Mouse (Mus musculus) heart, postnatal 36 days (tissue): Measurements from ENCODE around the gene Usp32. TPM values are rescaled to one million over a fixed set of nuclear protein-coding genes. Genes with fewer than 3 reads are reported as not detected.
"Not testable (repeated sequence)": the region's sequence is repeated elsewhere in the genome, so short reads cannot be mapped to it uniquely, and the experiment has no call there.

Experiments used
- DNase-seq, 2 experiments: peaks; one replicate each; pipeline ENCODE4 v3.0.0; 2021 to 2022
- intact Hi-C: fragments of 180-260 bp; cut with DNase I; formaldehyde crosslinking; loops from one replicate; pipeline ENCODE4 v1.15.1; 2025
- total RNA-seq, 2 experiments: library from RNA; stranded (reverse); gene quantifications; 2 replicates each; pipeline ENCODE4 v1.2.3; 2021

The Usp32 gene
- total RNA-seq, result 10 to 100 TPM; 20.2 to 22.6 TPM

GRCm38 (mm10) chr11:85139581-85140540 lies at the start of gene Usp32:
Gene Usp32 (minus strand): TSS chr11:85140161.
- peak; percentile 92 to 94 for DNase-seq
- intact Hi-C loops, result loop anchor here (5.0 kb wide), 1 partner anchor 97 kb away; the partner anchor contains the start of gene Appbp2

GRCm38 (mm10) chr11:85189110-85189509 lies 49.1 kb upstream of the Usp32 start:
- intact Hi-C loops, result no loop called here

GRCm38 (mm10) chr11:85184839-85185238 lies 44.9 kb upstream of the Usp32 start:
- intact Hi-C loops, result loop anchor here (5.0 kb wide), 2 partner anchors 152 to 268 kb away; partner anchors contain the start of gene Znhit3
- DNase-seq, result no peak

More at GRCm38 (mm10) chr11:85189110-85189509, 49.1 kb upstream of the Usp32 start:
- DNase-seq, result no peak

DNA sequence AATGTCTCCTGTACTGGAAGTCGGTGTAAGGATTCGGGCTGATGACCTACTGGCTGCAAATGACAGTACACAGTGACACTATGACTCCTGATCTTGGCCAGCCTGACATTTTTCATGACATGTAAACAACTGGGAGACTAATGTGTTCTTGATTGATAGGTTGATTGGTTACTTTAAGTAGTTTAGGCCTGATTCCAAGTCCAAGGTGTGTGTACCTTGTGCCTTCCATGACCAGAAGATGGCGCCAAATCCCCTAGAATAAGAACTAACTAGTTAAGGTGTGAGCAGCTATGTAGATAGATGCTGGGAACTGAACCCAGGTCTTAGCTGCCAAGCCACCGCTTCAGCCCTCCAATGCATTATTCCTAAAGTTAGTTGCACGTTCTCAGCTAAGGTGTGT lies 44.1 kb upstream of the Usp32 start:
- intact Hi-C loops, result loop anchor here (5.0 kb wide), 2 partner anchors 153 to 267 kb away; partner anchors contain the start of gene Znhit3
- peak; percentile 21 to 50 for DNase-seq

- intact Hi-C loops, result loop anchor here (5.0 kb wide), 2 partner anchors 154 to 266 kb away; partner anchors contain the start of gene Znhit3
- no peak for DNase-seq
Observed at GRCm38 (mm10) chr11:85183284-85183779, 43.4 kb upstream of the Usp32 start.

DNA sequence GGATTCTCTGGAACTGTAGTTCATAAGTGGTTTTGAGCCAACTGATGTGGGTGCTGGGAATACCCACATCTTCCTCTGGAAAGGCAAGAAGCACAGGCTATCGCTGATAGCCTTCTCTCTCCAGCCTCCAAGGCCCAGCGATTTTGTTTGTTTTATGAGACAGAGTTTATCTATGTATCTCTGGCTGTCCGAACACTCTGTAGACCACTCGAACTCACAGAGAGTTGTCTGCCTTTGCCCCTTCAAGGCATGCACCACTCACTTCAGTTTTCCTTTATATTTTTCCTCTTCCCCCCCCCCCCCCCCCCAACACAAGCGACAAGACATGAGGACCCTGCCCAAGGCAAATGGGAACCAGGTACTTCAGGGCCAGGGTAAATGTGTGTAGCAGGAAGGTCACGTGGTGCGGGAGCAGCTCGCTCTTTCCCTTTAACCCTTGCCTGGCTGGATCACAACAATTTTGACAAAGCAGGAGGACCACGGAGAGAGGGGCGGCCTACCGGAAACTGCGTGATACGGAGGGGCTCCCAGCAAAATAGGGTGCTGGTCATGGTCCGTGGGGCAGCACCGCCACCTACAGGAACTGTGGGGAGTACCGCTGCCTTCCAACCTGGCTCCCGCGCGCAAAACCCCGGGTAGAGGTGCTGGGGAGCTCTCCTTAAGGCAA lies 42.8 kb upstream of the Usp32 start:
- intact Hi-C loops, result loop anchor here (5.0 kb wide), 2 partner anchors 155 to 265 kb away; partner anchors contain the start of gene Znhit3
- peak; percentile 65 to 67 for DNase-seq

DNA sequence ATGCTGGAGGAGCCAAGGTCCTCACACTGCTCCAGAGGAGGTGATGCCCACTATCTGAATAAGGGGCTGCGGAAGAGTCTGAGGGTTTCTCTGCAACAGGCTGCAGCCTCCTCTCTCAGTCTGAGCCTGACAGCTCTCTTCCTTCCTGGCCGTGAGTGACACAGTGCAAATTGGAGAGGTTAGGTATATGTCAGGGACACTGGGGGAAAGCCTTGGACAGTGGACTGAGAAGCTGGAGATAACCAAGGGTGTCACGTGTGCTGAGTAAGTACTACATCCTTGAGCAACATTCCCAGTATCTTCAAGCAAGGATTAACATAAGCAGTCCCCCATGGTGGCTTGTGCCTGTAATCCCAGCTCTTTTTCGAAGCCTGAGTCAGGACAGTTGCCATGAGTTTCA lies 38.5 kb upstream of the Usp32 start:
- intact Hi-C loops, result no loop called here
- no peak for DNase-seq

DNA sequence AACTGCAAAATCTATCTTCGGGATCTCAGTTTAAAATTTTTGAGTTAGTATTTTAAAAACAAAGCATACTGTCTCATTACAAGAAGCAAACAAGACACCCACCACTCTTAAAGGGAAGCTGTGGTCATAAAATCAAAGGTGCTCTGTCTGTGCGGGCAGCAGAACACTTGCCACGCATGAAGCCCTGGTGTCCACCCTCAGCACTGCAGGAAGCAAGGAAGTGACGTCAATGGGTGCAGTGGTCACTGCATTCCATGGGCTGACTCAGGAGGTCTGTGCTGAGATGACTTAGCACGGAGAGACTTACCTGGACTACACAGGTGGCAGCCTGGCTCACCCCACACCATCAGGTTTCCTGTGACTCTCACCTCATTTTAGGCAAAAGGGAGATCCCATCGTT lies 37.8 kb upstream of the Usp32 start:
- no peak for DNase-seq
- intact Hi-C loops, result no loop called here

- intact Hi-C loops, result no loop called here
- DNase-seq, result no peak
Observed at GRCm38 (mm10) chr11:85175941-85176340, 36.0 kb upstream of the Usp32 start.

GRCm38 (mm10) chr11:85170833-85171232 lies 30.9 kb upstream of the Usp32 start:
- intact Hi-C loops, result loop anchor here (1.0 kb wide), 1 partner anchor 90 kb away; no protein-coding TSS in a partner anchor
- no peak for DNase-seq

DNA sequence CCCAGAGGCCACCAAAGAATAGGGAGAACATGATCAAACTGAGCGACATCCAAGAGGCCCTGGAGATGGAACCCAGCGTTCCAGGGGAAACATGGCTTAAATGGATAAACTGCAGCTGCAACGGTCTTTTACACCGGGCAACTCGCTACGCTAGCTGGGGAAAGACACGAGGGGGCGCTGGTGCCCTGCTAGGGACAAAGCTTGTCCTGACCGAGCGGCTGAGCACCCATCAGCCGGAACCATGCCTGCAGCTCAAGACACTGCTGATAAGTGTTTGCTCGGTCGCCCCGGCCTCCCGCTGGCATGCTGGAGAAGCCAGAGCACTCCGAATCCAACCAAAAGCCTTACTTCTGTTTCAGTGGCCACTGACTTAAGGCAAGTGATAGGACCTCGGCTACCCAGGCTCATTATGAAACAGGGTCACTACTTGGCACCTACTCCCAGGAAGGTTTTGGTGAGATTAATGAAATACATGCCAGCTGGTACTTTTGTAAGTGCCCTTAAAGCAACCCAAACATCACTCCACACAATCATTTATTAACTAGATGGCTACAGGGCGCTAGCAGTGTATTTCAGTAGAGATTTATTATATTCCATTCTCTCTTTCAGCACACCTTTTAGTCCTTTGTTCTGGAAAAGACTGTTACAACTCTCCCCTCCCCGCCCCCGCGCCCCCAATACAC lies 30.2 kb upstream of the Usp32 start, which contains the start of gene 1700125H20Rik:
1700125H20Rik (plus strand) TSS at position 347 of the 683 bp plus-strand sequence.
- peak; percentile 88 to 92 for DNase-seq
- intact Hi-C loops, result loop anchor here (1.0 kb wide), 1 partner anchor 91 kb away; no protein-coding TSS in a partner anchor

- intact Hi-C loops, result no loop called here
- no peak for DNase-seq
Observed at GRCm38 (mm10) chr11:85167503-85167902, 27.5 kb upstream of the Usp32 start.

DNA sequence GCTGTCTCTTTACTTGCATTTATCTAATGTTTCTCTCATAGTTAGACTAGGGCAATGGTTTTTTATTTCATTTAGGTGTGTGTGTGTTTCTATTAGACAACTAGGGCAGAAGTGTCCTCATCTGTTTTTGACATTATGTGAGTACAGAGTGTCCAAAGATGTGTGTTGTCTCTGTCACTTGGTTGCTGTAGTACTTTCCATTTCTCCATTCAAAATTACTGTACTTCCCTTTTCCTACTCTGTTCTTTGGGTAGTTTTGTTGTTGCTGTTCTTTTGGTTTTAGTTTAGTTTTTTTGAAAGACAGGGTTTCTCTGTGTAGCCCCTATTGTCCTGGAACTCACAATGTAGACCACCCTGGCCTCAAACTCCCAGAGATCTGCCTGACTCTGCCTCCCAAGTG lies 24.4 kb upstream of the Usp32 start:
- no peak for DNase-seq
- intact Hi-C loops, result no loop called here

- intact Hi-C loops, result not testable (repeated sequence)
Observed at GRCm38 (mm10) chr11:85163014-85163413, 23.1 kb upstream of the Usp32 start.

GRCm38 (mm10) chr11:85157301-85157700 lies 17.3 kb upstream of the Usp32 start:
- intact Hi-C loops, result no loop called here
- DNase-seq, result no peak

More at GRCm38 (mm10) chr11:85163014-85163413, 23.1 kb upstream of the Usp32 start:
- DNase-seq, result not testable (repeated sequence)

DNA sequence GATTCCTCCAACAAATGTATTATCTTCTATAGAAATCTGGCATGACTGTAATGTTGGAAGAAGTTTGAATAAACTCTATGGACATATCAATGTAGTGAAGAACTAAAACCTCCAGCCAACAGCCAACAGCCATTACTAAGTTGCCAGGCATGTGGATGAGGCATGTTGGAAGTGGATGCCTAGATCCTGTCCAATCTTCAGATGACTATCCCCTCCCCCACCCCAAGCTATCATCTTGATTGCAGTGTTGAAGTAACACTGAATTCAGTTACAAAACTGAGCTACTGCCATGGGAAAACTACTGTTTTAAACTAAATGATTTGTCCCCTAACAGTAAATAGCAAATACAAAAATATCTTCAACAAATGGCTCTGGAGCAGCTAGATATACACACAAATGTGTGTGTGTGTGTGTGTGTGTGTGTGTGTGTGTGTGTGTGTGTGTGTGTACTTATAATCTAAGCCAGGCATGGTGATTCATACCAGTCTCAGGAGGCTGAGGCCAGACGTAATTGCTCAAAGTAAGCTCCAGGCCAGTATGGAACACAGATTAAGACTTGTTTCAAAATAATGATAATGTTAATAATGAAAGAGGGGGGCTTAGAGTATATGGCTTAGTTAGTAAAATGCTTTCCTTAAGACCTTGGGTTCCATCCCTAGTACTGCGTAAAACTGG lies 12.4 kb upstream of the Usp32 start:
- DNase-seq, result no peak
- intact Hi-C loops, result no loop called here

GRCm38 (mm10) chr11:85138776-85139474 lies 1.0 kb downstream of the Usp32 start:
- intact Hi-C loops, result no loop called here
- peak; percentile 3 to 25 for DNase-seq

- no peak for DNase-seq
- intact Hi-C loops, result no loop called here
Observed at GRCm38 (mm10) chr11:85131542-85131941, 8.4 kb downstream of the Usp32 start.

DNA sequence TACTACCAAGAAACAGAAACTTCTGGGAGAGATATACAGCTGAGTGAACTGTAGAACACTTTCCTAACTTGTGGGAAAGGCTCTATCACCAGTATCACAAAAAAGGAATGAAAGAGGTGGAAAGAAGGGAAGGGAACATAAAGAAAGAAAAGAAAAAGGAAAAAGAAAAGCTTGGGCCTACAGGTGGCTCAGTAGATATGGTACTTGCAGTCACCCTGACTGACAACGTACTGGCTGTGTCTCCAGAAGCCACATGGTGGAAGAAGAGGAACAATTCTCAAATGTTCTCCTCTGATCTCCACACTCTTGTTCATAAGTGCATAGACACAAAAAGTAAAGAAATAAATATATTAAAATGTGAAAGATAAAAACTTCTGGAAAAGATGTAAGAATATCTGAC lies 11.1 kb downstream of the Usp32 start:
- DNase-seq, result no peak
- intact Hi-C loops, result no loop called here
